Mouse (Mus musculus) Patski (cell line): ENCODE data around the gene Dnajb2. TPM values are rescaled to one million over a fixed set of nuclear protein-coding genes. Genes with fewer than 3 reads are reported as not detected.

ENCODE experiments used
- ATAC-seq: fragments of 100-300 bp; one replicate; pipeline ENCODE4 v1.8.0; 2021
- CTCF ChIA-PET: fragments of 350-600 bp; sonication (Branson Sonifier 250); formaldehyde crosslinking; loops from one replicate; lab custom pipeline; 2022; ENCODE audit warnings: inconsistent platforms; lab: Charles Lee
- POLR2A ChIA-PET: fragments of 350-600 bp; sonication (Branson Sonifier 250); formaldehyde crosslinking; loops from one replicate; lab custom pipeline; 2022; ENCODE audit warnings: antibody characterized with exemption, inconsistent platforms; lab: Charles Lee
- DNase-seq: peaks from one replicate; pipeline ENCODE4 v3.0.0-alpha.2; 2011; ENCODE audit warnings: low read depth, low spot score
- H3K27me3 ChIP-seq: fragments of 371-371 bp; one replicate; pipeline ENCODE4 v1.5.1; 2021
- CTCF ChIP-seq: fragments of 100-300 bp; IDR thresholded peaks from one replicate; pipeline ENCODE4 v1.5.1; 2021
- in situ Hi-C: fragments of 300-500 bp; cut with MboI; formaldehyde crosslinking; loops from 3 replicates; pipeline ENCODE4 v1.11.1; 2018; ENCODE audit warnings: low pct_unique_long_range_greater_than_20kb, mixed read lengths
- polyA plus RNA-seq: library from polyadenylated mRNA; unstranded; gene quantifications from one replicate; pipeline ENCODE4 v1.2.3, GENCODE M21; 2021

Dnajb2 gene
- 54.1 TPM for polyA plus RNA-seq

GRCm38 (mm10) chr1:75236117-75237050 is at the start of gene Dnajb2:
Gene Dnajb2, plus strand, starts transcription at chr1:75236406.
- ATAC-seq, result peak; percentile 89
- in situ Hi-C loops, result no loop called here
- CTCF ChIA-PET, result interaction anchor here (0.9 to 2.3 kb wide), 4 partner anchors 10 to 20 kb away, joined by 3 to 9 read pairs (median 6); no protein-coding TSS in a partner anchor
- POLR2A ChIA-PET, result interaction anchor here (1.1 to 2.9 kb wide), 6 partner anchors 10 to 26 kb away, joined by 3 to 13 read pairs (median 6); partner anchors contain the start of genes Glb1l, Stk16 and Tuba4a
- TF ChIP-seq CTCF, result no peak
- no peak for DNase-seq
- no peaks in the 10 kb centered on the region for H3K27me3 ChIP-seq

- POLR2A ChIA-PET, result no interaction called here
Observed at GRCm38 (mm10) chr1:75187126-75187525, 49.1 kb upstream of the Dnajb2 start.

GRCm38 (mm10) chr1:75187914-75188483 is 48.2 kb upstream of the Dnajb2 start:
- H3K27me3 ChIP-seq, result no peaks in the 10 kb centered on the region
- TF ChIP-seq CTCF, result no peak
- POLR2A ChIA-PET, result no interaction called here
- ATAC-seq (no peak), DNase-seq (no peak)
- CTCF ChIA-PET, result no interaction called here
- in situ Hi-C loops, result loop anchor here (10.0 kb wide), 1 partner anchor 67 kb away; no protein-coding TSS in a partner anchor

More at GRCm38 (mm10) chr1:75187126-75187525, 49.1 kb upstream of the Dnajb2 start:
- CTCF ChIA-PET, result interaction anchor here (1.1 kb wide), 1 partner anchor 10 kb away, joined by 3 read pairs; no protein-coding TSS in a partner anchor
- DNase-seq (no peak), ATAC-seq (no peak)
- no peaks in the 10 kb centered on the region for H3K27me3 ChIP-seq
- no peak for TF ChIP-seq CTCF
- in situ Hi-C loops, result loop anchor here (10.0 kb wide), 1 partner anchor 68 kb away; no protein-coding TSS in a partner anchor

- no peaks in the 10 kb centered on the region for H3K27me3 ChIP-seq
- in situ Hi-C loops, result no loop called here
- ATAC-seq (no peak), DNase-seq (no peak)
- ChIA-PET CTCF (interaction anchor here (1.5 kb wide), 1 partner anchor 11 kb away, joined by 4 read pairs; the partner anchor contains the start of gene Abcb6), POLR2A (interaction anchor here (0.8 to 3.8 kb wide), 3 partner anchors 8 to 20 kb away, joined by 3 to 15 read pairs (median 5); partner anchors contain the start of gene Abcb6)
- no peak for TF ChIP-seq CTCF
Observed at GRCm38 (mm10) chr1:75190577-75190976, 45.6 kb upstream of the Dnajb2 start.

- CTCF ChIA-PET, result interaction anchor here (0.9 kb wide), 1 partner anchor 60 kb away, joined by 3 read pairs; no protein-coding TSS in a partner anchor
- POLR2A ChIA-PET, result interaction anchor here (1.6 to 3.8 kb wide), 2 partner anchors 11 to 22 kb away, joined by 7 to 15 read pairs; partner anchors contain the start of gene Abcb6
- ATAC-seq (peak; percentile 9), DNase-seq (no peak)
- in situ Hi-C loops, result no loop called here
- no peaks in the 10 kb centered on the region for H3K27me3 ChIP-seq
- no peak for TF ChIP-seq CTCF
Observed at GRCm38 (mm10) chr1:75191258-75191621, 45.0 kb upstream of the Dnajb2 start.

- DNase-seq, result peak; percentile 87
- ChIA-PET POLR2A (interaction anchor here (1.6 to 3.8 kb wide), 2 partner anchors 12 to 22 kb away, joined by 7 to 15 read pairs; partner anchors contain the start of gene Abcb6), CTCF (interaction anchor here (0.7 to 0.9 kb wide), 2 partner anchors 11 to 60 kb away, joined by 3 read pairs; partner anchors contain the start of gene Abcb6)
- ATAC-seq, result peak; percentile 96
- in situ Hi-C loops, result no loop called here
- no peaks in the 10 kb centered on the region for H3K27me3 ChIP-seq
- TF ChIP-seq CTCF, result no peak
Observed at GRCm38 (mm10) chr1:75191622-75192402, 44.4 kb upstream of the Dnajb2 start, which contains the start of the genes Ankzf1 and Atg9a. Gene Ankzf1, plus strand, starts transcription at chr1:75192151. Gene Atg9a, minus strand, starts transcription at chr1:75192196.

- H3K27me3 ChIP-seq, result no peaks in the 10 kb centered on the region
- in situ Hi-C loops, result no loop called here
- DNase-seq, result no peak
- POLR2A ChIA-PET, result interaction anchor here (1.6 to 3.8 kb wide), 2 partner anchors 12 to 21 kb away, joined by 7 to 15 read pairs; partner anchors contain the start of gene Abcb6
- CTCF ChIA-PET, result interaction anchor here (0.7 kb wide), 1 partner anchor 12 kb away, joined by 3 read pairs; the partner anchor contains the start of gene Abcb6
- ATAC-seq, result peak; percentile 49
- no peak for TF ChIP-seq CTCF
Observed at GRCm38 (mm10) chr1:75192452-75192851, 43.8 kb upstream of the Dnajb2 start.

GRCm38 (mm10) chr1:75201236-75201635 is 35.0 kb upstream of the Dnajb2 start:
- in situ Hi-C loops, result no loop called here
- no peak for TF ChIP-seq CTCF
- ATAC-seq, result no peak
- ChIA-PET CTCF (interaction anchor here (0.9 to 1.9 kb wide), 2 partner anchors 8 to 47 kb away, joined by 3 to 6 read pairs; no protein-coding TSS in a partner anchor), POLR2A (no interaction called here)
- no peak for DNase-seq
- H3K27me3 ChIP-seq, result no peaks in the 10 kb centered on the region
